In the genomic region with DNA sequence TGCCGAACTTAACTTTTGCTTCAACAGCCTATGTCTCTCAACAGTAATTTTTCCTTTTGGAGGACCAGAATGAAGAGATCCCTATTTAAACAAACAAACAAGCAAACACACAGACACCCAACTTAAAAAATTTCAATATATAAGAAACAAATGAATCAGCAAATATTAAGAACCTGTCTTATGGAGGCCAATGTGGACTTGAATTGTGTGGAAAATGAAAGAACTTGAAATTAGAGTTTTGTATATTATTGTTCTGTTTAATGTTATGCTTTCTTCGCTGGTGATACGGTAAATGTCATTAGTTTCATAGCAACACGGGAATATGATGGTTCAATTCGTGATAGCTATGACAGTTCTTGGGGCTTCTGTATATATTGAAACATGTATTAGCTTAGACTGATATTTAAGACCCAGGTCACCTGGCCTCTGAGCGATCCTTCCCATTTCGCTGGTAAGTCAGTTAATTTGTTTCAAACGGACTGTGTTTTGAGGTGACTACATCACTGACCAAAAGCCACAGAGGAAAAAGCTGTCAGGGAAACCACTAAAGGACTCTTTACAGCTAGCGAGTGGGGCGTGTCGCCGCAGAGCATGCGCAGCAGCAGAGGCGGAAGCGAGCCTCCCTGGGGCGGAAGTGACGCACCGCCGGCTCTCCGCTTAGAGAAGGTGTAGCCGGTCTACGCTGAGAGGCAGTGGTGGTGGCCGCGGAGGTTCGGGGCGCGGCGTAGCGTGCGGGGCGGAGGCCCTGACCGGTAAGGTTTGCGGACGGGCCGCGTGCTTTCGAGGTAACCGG, we compare ENCODE assay signal across 8 mouse cellular contexts. TPM values are rescaled to one million over a fixed set of nuclear protein-coding genes. Genes with fewer than 3 reads are reported as not detected.
DNase-seq lines count a peak whose midpoint lies in the region; ATAC-seq and TF ChIP-seq lines count a peak whose summit lies in the region.

Tax1bp1 (plus strand) TSS at position 626 of the 793 bp plus-strand sequence.

- peak; percentile 85 for ATAC-seq in activated CD4-positive, CD25-positive, alpha-beta regulatory T cell, adult 4 months
- ATAC-seq in common myeloid progenitor, adult 5-6 weeks (replicated peaks; ENCODE audit: low read depth, poor library complexity, severe bottlenecking), result peak; percentile 90
- ATAC-seq in hindbrain, embryonic 16.5 days, result peak; percentile 99

- DNase-seq in gastrocnemius, adult 2 months, result peak; percentile 95
- peak; percentile 88 for DNase-seq in left cerebral cortex, adult 11 months (ENCODE audit: low spot score)
- DNase-seq in lung, postnatal 36 days, result peak; percentile 96
- peak; percentile 94 for DNase-seq in retina, embryonic 14.5 days (ENCODE audit: low spot score)
- DNase-seq in thymus, postnatal 4 days, result peak; percentile 93

- peaks cover 3% of the 10 kb centered on the region for H3K4me1 ChIP-seq in hindbrain, embryonic 16.5 days (ENCODE audit: control insufficient read depth, insufficient read depth, low read depth, low read length)

- WGBS in hindbrain, embryonic 16.5 days, result 3% methylated on average over 32 of the region's 38 CpGs

- TF ChIP-seq CTCF in gastrocnemius, adult 2 months (IDR thresholded peaks at IDR 0.05), result no peak

- peak within 1 kb of the TSS; percentile 99 for H3K4me3 ChIP-seq in gastrocnemius, adult 2 months
- peak within 1 kb of the TSS; percentile 97 for H3K4me3 ChIP-seq in hindbrain, embryonic 16.5 days (ENCODE audit: low read length)

- no peaks in the 10 kb centered on the region for H3K9me3 ChIP-seq in hindbrain, embryonic 16.5 days (ENCODE audit: control insufficient read depth, low read length)

- H3K4me2 ChIP-seq in hindbrain, embryonic 16.5 days (ENCODE audit: low read length), result peak within 1 kb of the TSS; percentile 78

- intact Hi-C loops in gastrocnemius, adult 2 months (cut with DNase I), result loop anchor here (5.0 to 10.0 kb wide), 3 partner anchors 71 to 128 kb away; partner anchors contain the start of gene Hibadh

- H3K27ac ChIP-seq in gastrocnemius, adult 2 months, result peak within 1 kb of the TSS; percentile 93
- H3K27ac ChIP-seq in hindbrain, embryonic 16.5 days (ENCODE audit: low read depth, low read length), result peak within 1 kb of the TSS; percentile 95

- no peaks in the 10 kb centered on the region for H3K36me3 ChIP-seq in hindbrain, embryonic 16.5 days (ENCODE audit: control insufficient read depth, insufficient read depth, low read length)

- peak within 1 kb of the TSS; percentile 92 for H3K9ac ChIP-seq in hindbrain, embryonic 16.5 days (ENCODE audit: low read depth, low read length)

- no peaks in the 10 kb centered on the region for H3K27me3 ChIP-seq in hindbrain, embryonic 16.5 days (replicated peaks; ENCODE audit: control insufficient read depth, insufficient read depth, low read length)

RNA-seq across cellular contexts. Expression of gene Tax1bp1, which starts in this region (rescaled TPM):
- polyA plus RNA-seq in activated CD4-positive, CD25-positive, alpha-beta regulatory T cell, adult 4 months (2017; shearing (Covaris generic)), result 100 to 1,000 TPM; 210 to 248 TPM
- total RNA-seq in common myeloid progenitor, adult 5-6 weeks (2017), result 300 and 329 TPM in 2 replicates
- total RNA-seq in gastrocnemius, adult 2 months (2021), result 10 to 100 TPM; 67.5 to 73.4 TPM
- polyA plus RNA-seq in hindbrain, embryonic 16.5 days (2015; fragmentation: Nextera tagmentation; extraction: Ambion mirVana), result 140 and 163 TPM in 2 replicates

Comparison
In these comparisons a context has a peak if more than half of its experiments do, and no peak if none do; other contexts are left out.
1. Peak in every context shown above with its lines: DNase-seq, ATAC-seq, H3K4me3 ChIP-seq and H3K27ac ChIP-seq.